Mouse (Mus musculus) spleen, postnatal 14 days (tissue): ENCODE data around the gene Psmb6.
A peak's percentile ranks its signal among the peaks of the same experiment; 100 is the strongest.
"Not testable (repeated sequence)": the region's sequence is repeated elsewhere in the genome, so short reads cannot be mapped to it uniquely, and the experiment has no call there.

ENCODE experiments used
- DNase-seq, 2 experiments: peaks; one replicate each; pipeline ENCODE4 v3.0.0; 2021 to 2022; ENCODE audit warnings: low spot score in 2 of 2

Gene Psmb6

GRCm38 (mm10) chr11:70523306-70523989, 1.7 kb upstream of the Psmb6 start:
- not testable (repeated sequence) for DNase-seq

- DNase-seq = no peak
Observed at GRCm38 (mm10) chr11:70524782-70525181, 385 bp upstream of the Psmb6 start.

GRCm38 (mm10) chr11:70525726-70526125, 559 bp downstream of the Psmb6 start:
- DNase-seq = no peak

GRCm38 (mm10) chr11:70526211-70526610, 1.0 kb downstream of the Psmb6 start:
- no peak for DNase-seq

DNA sequence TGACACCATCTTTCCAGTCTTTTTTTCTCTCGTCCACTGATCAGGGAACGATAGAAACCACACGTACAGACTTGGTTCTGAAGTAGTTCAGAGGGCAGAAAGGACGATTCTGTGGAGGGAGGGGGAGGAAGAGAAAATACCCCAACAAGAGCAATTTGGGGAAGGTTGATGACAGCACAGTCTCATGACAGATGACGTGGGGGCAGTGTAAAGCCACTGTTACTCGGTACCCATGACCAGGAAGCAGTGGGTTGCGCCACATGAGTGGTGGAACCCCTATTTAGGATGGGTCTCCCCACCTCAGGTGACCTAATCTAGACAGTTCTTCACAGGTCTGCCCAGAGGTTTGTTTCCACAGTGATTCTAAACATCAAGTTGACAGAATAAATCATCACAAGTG, 3.4 kb downstream of the Psmb6 start:
- DNase-seq = no peak

- DNase-seq = not testable (repeated sequence)
Observed at GRCm38 (mm10) chr11:70531065-70531464, 5.9 kb downstream of the Psmb6 start.

GRCm38 (mm10) chr11:70532839-70533238, 7.7 kb downstream of the Psmb6 start, which contains the start of gene Gm40193:
Gm40193 (minus strand) TSS chr11:70532939.
- no peak for DNase-seq

GRCm38 (mm10) chr11:70539423-70539822, 14.3 kb downstream of the Psmb6 start:
- no peak for DNase-seq

DNA sequence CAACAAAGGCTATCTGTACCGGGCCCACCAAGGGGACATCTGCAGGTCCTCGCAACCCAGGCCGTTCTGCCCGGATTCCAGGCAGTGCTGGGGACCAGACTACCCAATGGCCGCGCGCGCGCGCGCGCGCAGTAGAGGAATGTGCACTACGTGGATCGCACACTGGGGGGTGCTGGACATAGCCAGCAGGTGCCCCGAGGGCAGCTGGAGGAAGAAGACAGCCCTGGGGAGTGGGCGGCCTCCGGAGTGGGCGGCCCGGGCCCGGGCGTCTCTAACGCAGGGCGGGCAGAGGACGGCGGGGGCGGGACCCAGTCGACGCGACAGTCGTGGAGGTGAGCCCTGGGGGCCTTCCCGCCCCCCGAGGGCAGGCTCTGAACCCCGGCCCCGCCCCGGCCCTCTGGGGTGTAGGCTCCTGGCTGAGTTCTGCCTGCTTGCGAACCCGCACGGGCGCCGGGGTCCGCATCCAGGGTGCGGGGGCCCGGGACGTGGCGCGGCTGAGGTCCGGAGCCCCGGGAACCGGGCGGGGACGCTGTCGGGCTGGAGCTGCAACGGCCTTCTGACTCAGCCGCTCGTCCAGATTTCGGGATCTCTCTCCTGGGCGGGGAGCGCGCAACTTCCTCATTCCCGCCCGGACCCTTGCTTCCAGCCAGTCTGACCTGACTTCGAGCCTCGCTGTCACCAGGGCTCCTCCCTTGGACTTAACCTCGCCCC, 14.9 kb downstream of the Psmb6 start, which contains the start of gene Pld2:
Gene Pld2, plus strand, starts transcription at position 188 of the 711 bp plus-strand sequence.
- peak; percentile 57 to 68 for DNase-seq

DNA sequence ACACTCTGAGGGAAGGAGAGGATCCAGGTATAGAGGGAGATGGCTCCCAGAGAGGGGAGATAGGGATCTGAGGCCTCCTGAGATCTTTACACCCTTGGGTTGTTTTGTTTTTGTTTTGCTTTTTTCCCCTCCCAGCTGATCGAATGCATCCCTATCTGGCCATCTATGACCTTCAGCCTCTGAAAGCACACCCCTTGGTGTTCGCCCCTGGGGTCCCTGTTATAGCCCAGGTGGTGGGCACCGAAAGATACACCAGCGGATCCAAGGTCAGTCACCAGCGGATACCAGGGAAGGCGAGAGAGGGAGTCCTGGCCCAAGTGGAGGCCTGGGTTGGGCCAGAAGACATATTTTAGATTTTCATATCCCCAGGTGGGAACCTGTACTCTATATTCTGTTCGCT, 15.8 kb downstream of the Psmb6 start:
- DNase-seq = no peak

DNA sequence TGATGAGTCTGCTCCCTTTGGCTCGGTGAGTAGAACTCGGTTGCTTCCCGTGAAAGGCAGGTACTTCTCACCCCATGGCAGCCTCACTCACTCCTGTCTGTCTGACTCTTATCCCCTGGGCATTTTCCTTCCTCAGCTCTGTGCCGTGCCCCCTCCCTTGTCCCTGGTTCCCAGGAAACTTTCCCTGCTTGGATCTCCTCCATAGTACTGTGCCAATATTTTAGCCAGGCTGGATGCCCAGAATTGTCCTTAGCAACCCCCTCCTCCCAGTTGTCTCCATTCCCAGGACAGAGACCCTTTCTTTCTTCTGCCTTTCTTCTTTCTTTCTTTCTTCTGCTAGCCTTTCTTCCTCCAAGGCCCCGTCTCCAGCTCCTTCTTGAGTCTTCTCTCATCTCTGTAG, 16.2 kb downstream of the Psmb6 start:
- no peak for DNase-seq

DNA sequence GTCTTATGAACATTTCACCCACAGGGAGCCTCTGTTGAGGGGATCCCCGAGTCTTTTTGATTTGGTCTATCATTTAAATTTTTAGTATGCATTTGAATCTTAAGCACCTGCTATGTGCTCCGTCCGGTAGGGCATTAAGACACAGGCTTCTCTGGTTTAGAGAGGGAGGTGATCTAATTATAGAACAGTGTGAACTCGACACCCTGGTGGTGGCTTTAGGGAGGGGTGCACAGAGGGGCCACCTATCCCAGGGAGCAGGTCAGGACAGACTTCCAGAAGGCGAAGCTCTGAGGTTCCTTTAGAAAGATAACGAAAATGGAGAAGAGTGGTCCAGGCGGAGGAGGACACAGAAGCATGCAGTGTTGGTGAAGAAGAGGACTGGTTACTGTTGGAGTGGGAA, 19.3 kb downstream of the Psmb6 start:
- no peak for DNase-seq

DNA sequence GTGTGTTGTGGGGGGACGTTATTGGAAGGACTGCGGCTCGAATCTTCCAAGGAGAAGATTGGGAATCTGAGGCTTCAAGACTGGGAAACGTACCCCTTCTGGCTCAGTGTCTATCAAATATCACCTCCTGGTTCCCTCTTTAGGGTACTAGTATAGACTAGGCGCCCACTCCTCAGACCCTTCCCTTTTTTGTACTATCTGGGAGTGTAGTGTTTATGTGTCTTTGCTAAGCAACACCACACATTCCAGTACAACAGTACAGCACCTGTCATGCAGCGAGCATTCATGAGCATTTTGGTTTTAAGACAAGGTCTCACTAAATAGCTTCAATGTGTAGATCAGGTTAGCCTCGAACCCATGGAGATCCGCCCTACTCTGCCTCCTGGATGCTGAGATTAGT, 26.4 kb downstream of the Psmb6 start:
- no peak for DNase-seq

GRCm38 (mm10) chr11:70553940-70554339, 28.8 kb downstream of the Psmb6 start:
- DNase-seq = no peak

DNA sequence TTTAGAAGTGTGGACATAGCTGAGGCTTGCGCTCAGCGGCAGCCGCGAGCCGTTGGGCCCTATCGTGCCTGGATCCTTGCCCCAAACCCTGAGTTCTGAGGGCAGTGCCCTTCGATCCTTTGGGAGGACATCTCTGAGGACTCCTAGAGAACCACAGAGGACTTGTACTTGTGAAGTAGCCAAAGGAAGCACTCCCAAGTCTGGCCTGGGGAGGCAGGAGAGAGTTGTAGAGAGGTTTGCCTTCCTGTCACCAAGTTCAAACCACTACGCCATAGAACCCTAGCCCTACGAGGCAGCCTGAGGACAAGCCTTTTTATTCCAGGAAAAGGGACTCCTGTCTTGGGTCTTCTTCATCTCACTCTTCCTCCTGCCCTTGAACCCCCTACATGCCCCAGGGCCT, 32.4 kb downstream of the Psmb6 start:
- no peak for DNase-seq

- no peak for DNase-seq
Observed at GRCm38 (mm10) chr11:70561937-70562286, 36.7 kb downstream of the Psmb6 start.

GRCm38 (mm10) chr11:70562287-70562994, 37.3 kb downstream of the Psmb6 start, which contains the start of gene Mink1:
Mink1 (plus strand) TSS chr11:70562881.
- DNase-seq = peak; percentile 68 to 78

- no peak for DNase-seq
Observed at GRCm38 (mm10) chr11:70562995-70563469, 37.9 kb downstream of the Psmb6 start.

GRCm38 (mm10) chr11:70563470-70564275, 38.5 kb downstream of the Psmb6 start:
- no peak for DNase-seq

- DNase-seq = no peak
Observed at GRCm38 (mm10) chr11:70564276-70564873, 39.2 kb downstream of the Psmb6 start.

GRCm38 (mm10) chr11:70566586-70566985, 41.4 kb downstream of the Psmb6 start:
- no peak for DNase-seq
